Mouse (Mus musculus) neural tube, embryonic 11.5 days (tissue): ENCODE data around the gene Btbd9. TPM values are rescaled to one million over a fixed set of nuclear protein-coding genes. Genes with fewer than 3 reads are reported as not detected.

Experiments
- ATAC-seq: fragments of 200-750 bp; cut with Nextera tagmentation; 2 replicates; pipeline ENCODE4 v1.8.0; 2017; ENCODE audit warnings: moderate number of reproducible peaks, mild to moderate bottlenecking, moderate TSS enrichment, moderate library complexity; ENCODE audit not compliant: insufficient read depth, low FRiP score, low TSS enrichment
- DNase-seq: peaks from one replicate; pipeline ENCODE4 v3.0.0-alpha.2; 2015; ENCODE audit warnings: low spot score
- H3K27ac ChIP-seq: fragments of 300-500 bp; sonication (generic); 2 replicates; pipeline ENCODE4 v1.5.1; 2014; ENCODE audit warnings: low read depth, mild to moderate bottlenecking, low read length
- H3K27me3 ChIP-seq: fragments of 300-500 bp; sonication (generic); 2 replicates; pipeline ENCODE4 v1.6.1; 2014; ENCODE audit warnings: mild to moderate bottlenecking, low read length, mixed read lengths; ENCODE audit not compliant: control insufficient read depth, insufficient read depth
- H3K36me3 ChIP-seq: fragments of 300-500 bp; sonication (generic); 2 replicates; pipeline ENCODE4 v1.6.1; 2014; ENCODE audit warnings: mild to moderate bottlenecking, low read length, moderate library complexity, mixed read lengths; ENCODE audit not compliant: control insufficient read depth, insufficient read depth
- H3K4me1 ChIP-seq: fragments of 300-500 bp; sonication (generic); 2 replicates; pipeline ENCODE4 v1.6.1; 2014; ENCODE audit warnings: low read length, mixed read lengths; ENCODE audit not compliant: control insufficient read depth, insufficient read depth
- H3K4me2 ChIP-seq: fragments of 300-500 bp; sonication (generic); 2 replicates; pipeline ENCODE4 v1.6.1; 2014; ENCODE audit warnings: low read depth, mild to moderate bottlenecking, moderate library complexity
- H3K4me3 ChIP-seq: fragments of 300-500 bp; sonication (generic); 2 replicates; pipeline ENCODE4 v1.5.1; 2014; ENCODE audit warnings: low read depth, low read length
- H3K9ac ChIP-seq: fragments of 300-500 bp; sonication (generic); 2 replicates; pipeline ENCODE4 v1.6.1; 2014; ENCODE audit warnings: mild to moderate bottlenecking, low read length
- H3K9me3 ChIP-seq: fragments of 300-500 bp; sonication (generic); 2 replicates; pipeline ENCODE4 v1.6.1; 2016; ENCODE audit warnings: low read length; ENCODE audit not compliant: control insufficient read depth
- WGBS: fragments of 180-500 bp; shearing (Covaris S2); extraction: QIAGEN DNeasy Blood & Tissue Kit; methylation state at CpG from one replicate; pipeline ENCODE4 v1.1.7; 2014; 5-methylcytosine and 5-hydroxymethylcytosine counted together
- polyA plus RNA-seq: library from polyadenylated mRNA; unstranded; fragments of >200 nt; fragmentation: Nextera tagmentation; extraction: Ambion mirVana; gene quantifications from 2 replicates; pipeline ENCODE4 v1.2.1, GENCODE M21; 2014

Gene Btbd9
- polyA plus RNA-seq, 1 experiment from 2014 or later: 56.5 TPM

DNA sequence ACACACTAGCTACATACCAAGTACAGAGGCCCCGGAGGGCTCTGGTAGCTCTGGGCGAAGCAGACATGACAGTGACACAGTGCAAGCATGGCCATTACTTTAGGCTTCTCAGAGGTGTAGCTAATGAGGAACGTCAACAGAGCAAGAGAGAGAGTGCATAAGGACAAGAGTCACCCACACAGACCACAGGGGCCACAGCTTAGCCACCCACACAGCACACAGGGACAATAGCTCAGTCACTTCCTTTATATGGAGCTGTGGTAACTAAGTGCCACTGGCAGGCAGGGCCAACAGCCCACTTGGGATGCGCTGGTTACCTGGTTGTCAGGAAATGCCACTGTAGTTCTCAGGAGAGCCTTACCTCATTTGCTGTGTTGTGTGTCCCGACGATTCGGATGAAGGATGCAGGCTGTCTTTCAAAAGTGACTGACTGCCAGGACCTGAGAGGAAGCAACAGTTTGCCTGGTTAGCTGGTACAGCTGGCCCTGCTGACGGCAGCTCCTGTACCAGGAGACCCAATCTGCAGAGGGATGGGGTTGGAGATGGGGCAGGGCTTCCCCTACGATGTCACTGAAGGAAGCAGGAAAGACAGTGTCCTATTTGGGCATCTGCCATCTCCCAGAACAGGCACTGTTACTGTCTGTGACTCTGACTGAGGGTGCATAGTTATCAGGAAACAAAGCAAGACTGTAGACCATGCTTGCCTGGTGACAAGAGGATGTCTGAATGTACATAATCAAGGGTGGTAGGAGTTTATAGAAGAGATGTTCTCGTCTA, 347.7 kb downstream of the Btbd9 start:
- Histone ChIP-seq H3K9me3 (no peaks in the 10 kb centered on the region), H3K27ac (no peak overlapping the region), H3K36me3 (no peaks in the 10 kb centered on the region), H3K4me1 (peaks cover 4% of the 10 kb centered on the region), H3K4me3 (no peak overlapping the region), H3K27me3 (no peaks in the 10 kb centered on the region), H3K9ac (no peak overlapping the region), H3K4me2 (no peak overlapping the region)
- DNase-seq (no peak), ATAC-seq (no peak)
- WGBS: 89% methylated on average over 10 of the region's 10 CpGs

DNA sequence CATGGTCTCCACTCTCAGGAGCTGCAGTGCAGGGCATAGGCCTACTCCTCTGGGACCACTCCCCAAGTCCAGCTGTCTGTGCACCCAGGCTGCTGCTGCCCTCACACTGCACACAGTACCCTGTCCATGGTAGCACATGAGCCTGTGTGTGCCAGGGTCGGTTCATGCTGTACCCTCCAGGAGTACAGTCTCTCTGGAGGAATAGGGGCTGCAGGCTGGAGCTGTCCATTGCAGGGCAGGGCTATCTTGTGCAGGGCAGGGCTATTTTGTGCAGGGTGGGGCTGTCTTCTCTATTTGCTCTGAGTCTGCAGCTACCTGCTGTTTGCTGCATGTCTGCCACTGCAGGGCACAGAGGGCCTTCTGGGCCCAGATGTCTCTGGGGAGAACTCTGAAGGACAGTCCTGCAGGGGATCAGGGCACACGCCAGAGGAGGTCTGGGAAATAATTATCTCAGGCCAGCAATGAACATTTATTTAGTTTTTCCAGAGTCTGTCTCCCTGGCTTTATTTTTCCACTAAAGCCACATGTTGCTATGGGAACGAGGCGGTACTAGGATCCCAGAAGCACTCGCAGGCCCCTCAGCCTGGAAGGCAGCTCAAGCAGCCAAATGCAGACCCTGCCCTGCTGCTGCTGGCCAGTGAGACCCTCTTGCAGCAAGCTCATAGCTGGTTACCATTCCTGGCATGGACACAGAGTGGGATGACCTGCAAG, 351.1 kb downstream of the Btbd9 start:
- DNase-seq (no peak), ATAC-seq (no peak)
- H3K27me3 ChIP-seq: no peaks in the 10 kb centered on the region
- 62% methylated on average over 5 of the region's 5 CpGs for WGBS
- H3K9me3 ChIP-seq: no peaks in the 10 kb centered on the region
- peaks cover 4% of the 10 kb centered on the region for H3K4me1 ChIP-seq
- H3K9ac ChIP-seq: no peak overlapping the region
- no peak overlapping the region for H3K4me2 ChIP-seq
- no peak overlapping the region for H3K4me3 ChIP-seq
- no peak overlapping the region for H3K27ac ChIP-seq
- no peaks in the 10 kb centered on the region for H3K36me3 ChIP-seq

DNA sequence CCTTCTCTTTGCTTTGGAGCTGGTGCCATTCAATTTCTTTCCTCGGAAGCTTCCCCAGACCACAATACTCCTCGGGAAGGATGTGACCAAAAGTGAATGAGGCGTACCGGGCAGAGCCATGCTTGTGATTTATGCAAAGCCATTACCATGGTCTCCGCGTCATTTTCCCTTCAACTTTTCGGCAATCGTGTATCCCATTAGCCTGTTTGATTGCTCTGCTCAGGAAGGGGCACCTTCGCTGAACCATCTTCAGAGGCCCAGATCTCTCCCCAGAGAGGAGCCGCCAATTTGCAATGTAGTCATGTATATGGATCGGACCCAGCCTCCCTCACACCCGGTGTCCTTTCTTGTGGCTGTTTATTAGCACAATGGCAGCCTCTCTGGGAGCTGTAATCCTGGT, 353.5 kb downstream of the Btbd9 start:
- Histone ChIP-seq H3K4me3 (no peak overlapping the region), H3K27ac (no peak overlapping the region), H3K36me3 (no peaks in the 10 kb centered on the region; the same call in 1 of the 2 replicates), H3K9ac (no peak overlapping the region), H3K27me3 (no peaks in the 10 kb centered on the region), H3K4me2 (no peak overlapping the region), H3K9me3 (no peaks in the 10 kb centered on the region), H3K4me1 (peaks cover 4% of the 10 kb centered on the region)
- 48% methylated on average over 12 of the region's 12 CpGs for WGBS
- ATAC-seq: no peak
- DNase-seq: no peak

DNA sequence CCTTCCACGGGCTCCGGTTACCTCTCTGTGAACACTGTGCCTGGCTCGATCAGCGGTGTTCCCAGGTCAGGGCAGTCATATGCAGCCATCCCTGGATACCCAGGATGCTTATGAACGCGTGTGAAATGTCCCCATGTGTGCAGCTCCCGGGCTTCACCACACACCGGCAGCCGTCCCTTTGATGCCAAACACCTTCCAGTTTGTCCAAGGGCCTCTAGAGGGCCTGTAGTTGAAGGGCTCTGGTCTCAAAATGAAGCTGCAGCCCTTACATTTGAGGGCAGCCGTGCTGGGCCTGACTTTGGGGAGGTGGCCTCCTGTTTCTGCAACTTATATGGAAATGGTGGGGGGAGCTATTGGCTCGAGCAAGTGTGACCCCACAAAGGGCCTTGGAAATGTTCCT, 353.9 kb downstream of the Btbd9 start:
- no peaks in the 10 kb centered on the region for H3K9me3 ChIP-seq
- no peak for ATAC-seq
- peaks cover 4% of the 10 kb centered on the region for H3K4me1 ChIP-seq
- H3K27ac ChIP-seq: no peak overlapping the region
- H3K36me3 ChIP-seq: no peaks in the 10 kb centered on the region; the same call in 1 of the 2 replicates
- DNase-seq: no peak
- H3K4me3 ChIP-seq: no peak overlapping the region
- WGBS: 63% methylated on average over 11 of the region's 11 CpGs
- H3K9ac ChIP-seq: no peak overlapping the region
- H3K4me2 ChIP-seq: no peak overlapping the region
- no peaks in the 10 kb centered on the region for H3K27me3 ChIP-seq

DNA sequence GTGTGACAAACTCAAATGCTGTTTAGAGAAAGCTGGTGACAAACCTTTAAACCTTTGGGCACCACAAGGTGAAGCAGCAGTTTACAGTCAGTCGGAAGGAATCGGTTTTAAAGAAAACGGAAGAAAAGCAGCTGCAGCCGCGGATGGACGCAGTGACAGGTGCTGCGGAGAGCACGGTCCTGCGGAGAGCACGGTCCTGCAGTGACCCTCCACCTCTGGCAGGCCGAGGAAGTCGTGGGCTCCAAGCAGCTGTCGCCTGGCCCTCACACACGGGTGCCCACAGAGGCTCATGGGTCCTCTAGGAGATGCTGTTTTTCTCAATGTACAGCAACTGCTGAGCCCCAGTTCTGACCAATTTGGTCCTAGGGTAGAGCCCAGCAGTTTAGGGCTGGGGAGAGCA, 354.6 kb downstream of the Btbd9 start:
- Histone ChIP-seq H3K27ac (no peak overlapping the region), H3K4me2 (no peak overlapping the region), H3K27me3 (no peaks in the 10 kb centered on the region), H3K4me3 (no peak overlapping the region), H3K9ac (no peak overlapping the region), H3K36me3 (no peaks in the 10 kb centered on the region; the same call in 1 of the 2 replicates), H3K4me1 (peaks cover 4% of the 10 kb centered on the region), H3K9me3 (no peaks in the 10 kb centered on the region)
- DNase-seq (no peak), ATAC-seq (no peak)
- 73% methylated on average over 14 of the region's 14 CpGs for WGBS

DNA sequence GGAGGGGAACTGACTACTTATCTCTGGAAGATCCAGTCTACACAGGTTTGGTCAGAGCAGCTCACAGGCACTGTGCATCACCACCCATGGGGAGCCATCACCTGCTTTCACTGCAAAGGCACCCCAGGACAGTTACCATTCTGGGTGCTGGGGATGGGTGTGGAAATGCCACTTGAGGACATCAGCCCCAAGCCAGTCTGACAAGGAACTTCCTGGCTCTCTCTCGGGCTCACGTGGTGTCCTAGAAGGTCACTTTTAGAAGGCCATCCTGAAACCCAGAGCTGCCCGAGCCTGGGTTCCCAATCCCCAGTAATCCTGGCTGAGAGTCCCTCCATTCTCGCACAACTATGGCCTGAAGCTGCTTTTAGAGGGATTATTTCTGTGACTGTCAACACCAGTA, 360.5 kb downstream of the Btbd9 start:
- H3K9ac ChIP-seq: no peak overlapping the region
- ATAC-seq: no peak
- H3K9me3 ChIP-seq: no peaks in the 10 kb centered on the region
- H3K27ac ChIP-seq: no peak overlapping the region
- no peak for DNase-seq
- no peaks in the 10 kb centered on the region for H3K27me3 ChIP-seq
- H3K36me3 ChIP-seq: peaks cover 2% of the 10 kb centered on the region; the same call in 1 of the 2 replicates
- WGBS: 81% methylated on average over 4 of the region's 4 CpGs
- H3K4me3 ChIP-seq: no peak overlapping the region
- H3K4me2 ChIP-seq: no peak overlapping the region
- no peaks in the 10 kb centered on the region; the same call in 1 of the 2 replicates for H3K4me1 ChIP-seq

DNA sequence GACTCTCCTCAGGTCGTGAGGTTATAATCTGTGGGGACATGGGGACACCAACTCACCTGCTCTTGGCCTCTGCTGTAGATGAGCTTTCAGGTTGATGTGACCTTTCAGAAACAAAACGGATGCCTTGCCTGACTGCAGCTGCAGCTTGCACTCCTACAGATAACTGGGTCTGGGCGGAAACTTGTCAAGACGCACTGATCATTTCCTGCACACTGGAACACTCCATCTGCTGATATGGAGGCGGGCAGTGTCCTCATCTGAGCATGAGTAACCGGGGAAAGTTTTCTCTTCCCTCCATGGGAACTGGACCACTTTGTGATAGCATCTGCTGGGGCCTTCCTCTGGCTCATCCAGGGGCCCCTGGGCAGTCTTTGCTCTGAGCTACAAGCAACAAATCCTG, 361.9 kb downstream of the Btbd9 start:
- Histone ChIP-seq H3K9ac (no peak overlapping the region), H3K4me2 (no peak overlapping the region), H3K9me3 (no peaks in the 10 kb centered on the region), H3K36me3 (peaks cover 5% of the 10 kb centered on the region; the same call in 1 of the 2 replicates), H3K27me3 (no peaks in the 10 kb centered on the region), H3K4me1 (no peaks in the 10 kb centered on the region; the same call in 1 of the 2 replicates), H3K27ac (no peak overlapping the region), H3K4me3 (no peak overlapping the region)
- WGBS: 88% methylated on average over 6 of the region's 6 CpGs
- ATAC-seq (no peak), DNase-seq (no peak)

DNA sequence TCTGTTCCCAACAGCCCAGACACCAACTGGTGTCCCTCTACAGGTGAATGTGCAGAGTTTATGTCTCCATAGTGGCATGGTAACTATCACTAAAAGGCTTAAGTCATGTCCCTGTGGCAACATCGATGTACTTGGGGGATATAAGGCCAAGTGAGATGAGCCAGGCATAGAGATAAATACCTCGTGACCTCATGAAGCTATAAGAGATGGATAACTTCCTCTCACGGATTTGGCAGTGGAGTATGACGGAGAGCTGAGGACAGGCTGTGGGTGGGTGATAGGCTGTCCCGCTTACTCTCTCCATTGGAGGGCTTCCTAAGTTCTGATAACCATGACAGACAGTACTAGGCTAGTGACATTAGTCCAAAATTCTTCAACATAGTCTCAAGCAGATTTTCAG, 362.9 kb downstream of the Btbd9 start:
- ATAC-seq (no peak), DNase-seq (no peak)
- Histone ChIP-seq H3K4me1 (no peaks in the 10 kb centered on the region; the same call in 1 of the 2 replicates), H3K9ac (no peak overlapping the region), H3K4me3 (no peak overlapping the region), H3K27ac (no peak overlapping the region), H3K36me3 (peaks cover 5% of the 10 kb centered on the region; the same call in 1 of the 2 replicates), H3K27me3 (no peaks in the 10 kb centered on the region), H3K4me2 (no peak overlapping the region), H3K9me3 (no peaks in the 10 kb centered on the region)
- 94% methylated on average over 5 of the region's 5 CpGs for WGBS
